ENCODE assay signal across 12 mouse cellular contexts in the genomic region with DNA sequence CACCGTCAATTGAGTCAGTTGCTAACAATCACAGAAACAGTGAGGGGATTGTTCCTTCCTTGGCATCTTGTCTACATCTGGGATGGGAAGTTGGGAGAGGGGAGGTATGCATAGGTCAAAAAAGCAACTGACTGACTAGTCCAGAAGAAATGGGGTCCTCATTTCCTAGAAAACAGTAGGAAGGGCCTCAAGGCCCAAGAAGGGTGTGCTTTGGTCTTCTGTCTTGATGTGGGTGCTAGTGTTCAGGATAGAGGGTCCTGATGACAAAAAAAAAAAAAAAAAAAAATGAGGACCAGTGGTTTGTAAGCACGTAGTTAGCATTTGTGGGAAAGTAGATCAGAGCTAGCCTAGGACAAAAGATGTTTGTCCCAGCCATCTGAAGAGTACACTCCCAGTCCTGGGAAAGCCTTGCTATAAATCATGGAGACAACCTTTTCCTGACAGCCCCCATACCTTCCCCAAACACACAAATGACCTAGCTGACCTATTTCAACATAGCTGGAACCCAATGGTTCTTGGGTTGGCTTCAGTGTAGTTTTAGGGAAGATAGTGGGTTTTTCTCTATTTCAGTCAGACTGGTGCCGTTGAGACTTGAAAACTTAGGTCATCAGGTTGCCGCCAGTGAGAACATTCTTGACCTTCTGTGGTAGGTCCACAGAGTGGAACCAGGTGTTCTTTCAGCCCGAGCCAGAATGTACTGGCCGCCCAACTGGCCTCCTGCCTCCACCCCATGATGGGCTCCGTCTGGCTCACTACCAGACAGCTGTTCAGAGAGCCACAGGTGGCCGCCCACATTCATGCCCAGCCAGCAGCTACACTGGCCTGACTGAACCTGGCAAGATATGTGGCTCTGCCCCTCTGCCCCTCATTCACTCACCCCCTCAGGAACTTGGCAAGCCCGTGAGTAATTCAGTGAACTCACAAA.
DNase-seq lines count a peak whose midpoint lies in the region; ATAC-seq lines count a peak whose summit lies in the region.
"Had no signal": no experiment of that assay in that cellular context is flagged by ENCODE, and none has a peak within 500 bp of the region (broad histone marks: within the 10 kb centered on the region; RNA-seq: fewer than 3 reads in every experiment).

No protein-coding gene starts in this region.

- DNase-seq in hindbrain, embryonic 10.5 days (ENCODE audit: low spot score) = no peak
- DNase-seq in Muller cell, postnatal 12 days (ENCODE audit: inconsistent ontology term) = peak; percentile 25
- peak; percentile 39 for DNase-seq in gastrocnemius, adult 18-20 months (ENCODE audit: low spot score)
- DNase-seq in kidney, postnatal 36 days = peak; percentile 75 to 83
- no peak for DNase-seq in retina, postnatal 1 day
- DNase-seq: adrenal gland, postnatal 10 days; cerebellum, adult 18-20 months had no signal

- no peak overlapping the region for H3K9ac ChIP-seq in hindbrain, embryonic 15.5 days
- H3K9ac ChIP-seq: liver, embryonic 12.5 days; neural tube, embryonic 13.5 days had no signal

- H3K27ac ChIP-seq in hindbrain, embryonic 15.5 days (replicated peaks) = no peak overlapping the region
- H3K27ac ChIP-seq in hindbrain, embryonic 10.5 days = no peak overlapping the region
- H3K27ac ChIP-seq: liver, embryonic 12.5 days; neural tube, embryonic 13.5 days had no signal

- H3K9me3 ChIP-seq in hindbrain, embryonic 15.5 days = no peaks in the 10 kb centered on the region
- H3K9me3 ChIP-seq in hindbrain, embryonic 10.5 days = no peaks in the 10 kb centered on the region
- H3K9me3 ChIP-seq: liver, embryonic 12.5 days; neural tube, embryonic 13.5 days had no signal

- H3K4me2 ChIP-seq in hindbrain, embryonic 15.5 days = no peak overlapping the region
- H3K4me2 ChIP-seq: liver, embryonic 12.5 days; neural tube, embryonic 13.5 days had no signal

- H3K4me1 ChIP-seq in hindbrain, embryonic 15.5 days (replicated peaks) = no peaks in the 10 kb centered on the region
- H3K4me1 ChIP-seq in hindbrain, embryonic 10.5 days (replicated peaks) = no peaks in the 10 kb centered on the region
- H3K4me1 ChIP-seq: liver, embryonic 12.5 days; neural tube, embryonic 13.5 days had no signal

- ATAC-seq in hindbrain, embryonic 15.5 days (ENCODE audit: low FRiP score, low read depth) = peak; percentile 76
- no peak for ATAC-seq in megakaryocyte-erythroid progenitor cell, adult 5-6 weeks (replicated peaks; ENCODE audit: low FRiP score, low TSS enrichment, poor library complexity, severe bottlenecking)
- ATAC-seq: liver, embryonic 12.5 days had no signal

- H3K27me3 ChIP-seq in hindbrain, embryonic 15.5 days = no peaks in the 10 kb centered on the region
- H3K27me3 ChIP-seq in hindbrain, embryonic 10.5 days (ENCODE audit: insufficient read depth, poor library complexity, severe bottlenecking) = no peaks in the 10 kb centered on the region
- H3K27me3 ChIP-seq: liver, embryonic 12.5 days; neural tube, embryonic 13.5 days had no signal

- H3K4me3 ChIP-seq in hindbrain, embryonic 15.5 days = no peak overlapping the region
- H3K4me3 ChIP-seq in hindbrain, embryonic 10.5 days = no peak overlapping the region
- H3K4me3 ChIP-seq: erythroblast, embryonic 14.5 days; liver, embryonic 12.5 days; neural tube, embryonic 13.5 days had no signal

- H3K36me3 ChIP-seq in hindbrain, embryonic 15.5 days = no peaks in the 10 kb centered on the region
- no peaks in the 10 kb centered on the region for H3K36me3 ChIP-seq in hindbrain, embryonic 10.5 days
- H3K36me3 ChIP-seq: liver, embryonic 12.5 days; neural tube, embryonic 13.5 days had no signal

- 72% methylated on average over 9 of the region's 9 CpGs for WGBS in hindbrain, embryonic 15.5 days
- 78% methylated on average over 9 of the region's 9 CpGs for WGBS in hindbrain, embryonic 10.5 days

Comparison
In these comparisons a context has a peak if more than half of its experiments do, and no peak if none do; other contexts are left out.
1. DNase-seq: peak in Muller cell, postnatal 12 days (single experiment), gastrocnemius, adult 18-20 months (single experiment) and kidney, postnatal 36 days (2 of 2); none in hindbrain, embryonic 10.5 days (single experiment) and retina, postnatal 1 day (single experiment).